12 mouse cellular contexts compared by ENCODE assay signal in genomic region chr3:103601011-103601410, GRCm38 (mm10). TPM values are rescaled to one million over a fixed set of nuclear protein-coding genes. Genes with fewer than 3 reads are reported as not detected.
DNase-seq lines count a peak whose midpoint lies in the region.
"Had no signal": no experiment of that assay in that cellular context is flagged by ENCODE, and none has a peak within 500 bp of the region (broad histone marks: within the 10 kb centered on the region; RNA-seq: fewer than 3 reads in every experiment).

No protein-coding gene starts in this region.

- H3K4me1 ChIP-seq in heart, embryonic 10.5 days: peaks cover 6% of the 10 kb centered on the region; the same call in 1 of the 2 replicates
- H3K4me1 ChIP-seq: midbrain, embryonic 12.5 days had no signal

- 0 out of 2 replicates have a peak, but pooled peaks cover 3% of the 10 kb centered on the region for H3K27me3 ChIP-seq in heart, embryonic 10.5 days (ENCODE audit: insufficient read depth, poor library complexity, severe bottlenecking)
- H3K27me3 ChIP-seq: midbrain, embryonic 12.5 days had no signal

- no peaks in the 10 kb centered on the region for H3K36me3 ChIP-seq in heart, embryonic 10.5 days
- H3K36me3 ChIP-seq: midbrain, embryonic 12.5 days had no signal

- WGBS in heart, embryonic 10.5 days: 24% methylated on average over 7 of the region's 7 CpGs

- no peak overlapping the region for H3K4me3 ChIP-seq in heart, embryonic 10.5 days
- H3K4me3 ChIP-seq: midbrain, embryonic 12.5 days had no signal

- H3K27ac ChIP-seq in heart, embryonic 10.5 days: no peak overlapping the region
- H3K27ac ChIP-seq: midbrain, embryonic 12.5 days had no signal

- peak; percentile 18 to 47 for DNase-seq in heart, adult 18-20 months
- DNase-seq in heart, embryonic 10.5 days (ENCODE audit: low spot score): no peak
- DNase-seq in 416B (ENCODE audit: low read depth): peak; percentile 4
- DNase-seq in brain, adult 2 months (ENCODE audit: low read depth, low spot score): peak; percentile 92
- DNase-seq in heart, postnatal 4 days: peak; percentile 29
- no peak for DNase-seq in embryo, embryonic 11 days
- no peak for DNase-seq in ovary, adult 18-20 months (ENCODE audit: low spot score)
- no peak for DNase-seq in cerebellum, adult 11-12 months

- H3K9me3 ChIP-seq in heart, embryonic 10.5 days: no peaks in the 10 kb centered on the region
- H3K9me3 ChIP-seq: midbrain, embryonic 12.5 days had no signal

RNA-seq across cellular contexts. Expression of gene Syt6, which starts 26.0 kb away (rescaled TPM):
- total RNA-seq in heart, adult 18-20 months (2021): not detected
- 0.34 and 0.51 TPM in 2 replicates for polyA plus RNA-seq in heart, embryonic 10.5 days (2016; fragmentation: Nextera tagmentation; extraction: Ambion mirVana)
- not detected for total RNA-seq in heart, postnatal 4 days (2021)
- total RNA-seq: liver, adult 2 months had no signal
- polyA plus RNA-seq: liver, adult 2 months had no signal

RNA-seq across cellular contexts. Expression of gene Atg4a-ps, which starts 44.9 kb away (rescaled TPM):
- 1 to 10 TPM in 1 of 2 experiments, not detected in 1; 2.2 TPM for total RNA-seq in heart, adult 18-20 months (2021)
- 0.14 and 0.15 TPM in 2 replicates for polyA plus RNA-seq in heart, embryonic 10.5 days (2016; fragmentation: Nextera tagmentation; extraction: Ambion mirVana)
- total RNA-seq in heart, postnatal 4 days (2021): 1 to 10 TPM in 1 of 2 experiments, not detected in 1; 2.1 TPM
- polyA plus RNA-seq: forebrain, embryonic 11.5 days; heart, embryonic 14.5 days; liver, adult 2 months had no signal

Comparison
In these comparisons a context has a peak if more than half of its experiments do, and no peak if none do; other contexts are left out.
1. DNase-seq: peak in heart, adult 18-20 months (2 of 2), 416B (single experiment), brain, adult 2 months (single experiment) and heart, postnatal 4 days (single experiment); none in heart, embryonic 10.5 days (single experiment), embryo, embryonic 11 days (single experiment), ovary, adult 18-20 months (single experiment) and cerebellum, adult 11-12 months (single experiment).